Mouse (Mus musculus): Measurements from ENCODE around the gene Atf2. TPM values are rescaled to one million over a fixed set of nuclear protein-coding genes. Genes with fewer than 3 reads are reported as not detected.
"Not testable (repeated sequence)": the region's sequence is repeated elsewhere in the genome, so short reads cannot be mapped to it uniquely, and the experiment has no call there.

Atf2 gene
- 35.5 and 63.1 TPM in 2 replicates for total RNA-seq (2017)

DNA sequence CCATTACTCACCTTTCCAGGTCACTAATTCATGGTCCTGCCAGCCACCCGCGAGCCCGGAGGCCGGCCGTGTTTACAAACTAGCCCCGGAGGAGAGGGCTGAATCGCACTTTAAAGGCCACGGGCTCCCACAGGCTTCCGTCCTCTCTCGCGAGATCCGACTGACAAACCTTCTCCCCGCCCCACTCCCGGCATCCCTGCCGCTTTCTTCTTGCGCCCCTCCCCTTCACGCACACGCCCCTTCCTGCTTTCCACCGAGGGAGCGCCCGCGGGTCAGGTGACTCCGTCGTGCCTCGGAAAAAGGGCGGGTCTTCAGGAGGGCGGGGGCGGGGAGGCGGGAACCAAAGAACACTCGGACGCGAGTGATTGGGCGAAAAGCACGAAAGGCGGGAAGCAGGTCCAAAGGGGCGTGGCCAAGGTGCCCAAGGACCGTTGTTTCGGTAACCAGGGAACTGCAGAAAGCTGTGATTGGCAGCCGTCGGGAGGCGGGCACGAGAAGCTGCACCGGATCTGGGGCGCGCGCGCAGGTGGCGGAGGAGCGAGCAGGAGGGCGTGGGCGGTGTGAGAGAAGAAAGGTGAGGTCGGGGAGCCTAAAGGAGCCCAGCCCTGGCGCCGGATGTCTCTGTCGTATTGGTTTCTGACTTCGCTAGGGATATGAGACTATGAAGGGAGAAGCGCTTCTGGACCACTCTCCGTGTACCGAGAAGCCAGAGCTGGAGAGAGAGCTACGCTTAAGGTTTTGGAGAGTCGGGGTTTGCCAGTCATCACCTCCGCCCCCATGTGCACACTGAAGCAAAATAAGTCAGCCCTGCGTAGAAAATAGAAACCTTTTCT is at the start of gene Atf2:
TSS of gene Atf2 (minus strand) at position 176 of the 833 bp plus-strand sequence.
- peak; percentile 93 for ATAC-seq (replicated peaks; ENCODE audit: low read depth, poor library complexity, severe bottlenecking)

DNA sequence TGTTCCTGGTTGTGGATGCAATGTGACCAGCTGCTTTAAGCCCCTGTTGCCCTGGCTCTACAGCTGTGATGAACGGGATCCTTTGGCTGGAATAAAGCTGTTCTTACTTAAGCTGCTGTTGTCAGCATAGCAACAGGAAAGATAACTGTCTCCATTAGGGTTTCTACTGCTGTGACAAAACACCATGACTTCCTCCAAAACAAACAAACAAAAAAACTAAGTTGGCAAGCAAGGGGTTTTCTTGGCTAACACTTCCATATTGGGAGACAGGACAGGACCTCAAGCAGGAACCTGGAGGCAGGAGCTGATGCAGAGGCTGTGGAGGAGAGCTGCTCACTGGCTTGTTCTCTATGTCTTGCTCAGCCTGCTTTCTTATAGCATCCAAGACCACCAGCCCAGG is 48.8 kb upstream of the Atf2 start:
- ATAC-seq (replicated peaks; ENCODE audit: low read depth, poor library complexity, severe bottlenecking), result no peak

DNA sequence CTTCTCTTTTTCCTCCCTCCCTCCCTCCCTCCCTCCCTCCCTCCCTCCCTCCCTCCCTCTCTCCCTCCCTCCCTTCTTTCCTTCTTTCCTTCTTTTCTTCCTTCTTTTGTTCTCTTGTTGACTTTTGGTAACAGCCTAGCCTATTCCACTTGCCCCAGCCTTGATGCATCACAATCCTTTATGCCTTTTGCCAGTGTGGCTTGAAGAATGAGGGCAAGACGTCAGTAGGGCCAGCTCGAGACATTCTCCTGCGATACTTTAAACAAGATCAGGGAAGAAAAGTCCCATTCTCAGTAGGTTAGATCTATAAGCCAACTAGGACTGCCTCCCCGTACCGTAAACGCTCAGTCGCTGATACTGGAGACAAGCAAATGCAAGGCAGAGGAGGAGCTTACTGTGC is 48.0 kb upstream of the Atf2 start:
- no peak for ATAC-seq (replicated peaks; ENCODE audit: low read depth, poor library complexity, severe bottlenecking)

DNA sequence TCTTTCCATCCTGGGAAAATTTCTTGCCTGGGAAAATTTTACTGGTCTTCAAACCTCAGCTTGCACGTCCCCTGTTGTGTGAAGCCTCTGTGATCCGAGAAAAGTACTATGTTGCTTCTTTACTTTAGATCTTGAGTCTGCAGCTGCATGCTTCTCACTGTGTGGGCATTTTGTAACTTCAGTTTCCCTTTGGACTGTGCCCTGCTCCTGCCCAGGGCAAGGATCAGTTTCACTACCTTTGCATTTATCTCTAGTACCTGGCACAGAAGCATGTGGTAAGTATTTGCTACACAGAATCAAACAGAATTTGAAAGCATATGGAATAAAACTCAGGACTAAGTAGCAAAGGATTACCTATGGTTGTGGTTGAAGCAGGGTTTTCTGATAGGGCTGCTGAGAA is 46.5 kb upstream of the Atf2 start:
- ATAC-seq (replicated peaks; ENCODE audit: low read depth, poor library complexity, severe bottlenecking), result no peak

DNA sequence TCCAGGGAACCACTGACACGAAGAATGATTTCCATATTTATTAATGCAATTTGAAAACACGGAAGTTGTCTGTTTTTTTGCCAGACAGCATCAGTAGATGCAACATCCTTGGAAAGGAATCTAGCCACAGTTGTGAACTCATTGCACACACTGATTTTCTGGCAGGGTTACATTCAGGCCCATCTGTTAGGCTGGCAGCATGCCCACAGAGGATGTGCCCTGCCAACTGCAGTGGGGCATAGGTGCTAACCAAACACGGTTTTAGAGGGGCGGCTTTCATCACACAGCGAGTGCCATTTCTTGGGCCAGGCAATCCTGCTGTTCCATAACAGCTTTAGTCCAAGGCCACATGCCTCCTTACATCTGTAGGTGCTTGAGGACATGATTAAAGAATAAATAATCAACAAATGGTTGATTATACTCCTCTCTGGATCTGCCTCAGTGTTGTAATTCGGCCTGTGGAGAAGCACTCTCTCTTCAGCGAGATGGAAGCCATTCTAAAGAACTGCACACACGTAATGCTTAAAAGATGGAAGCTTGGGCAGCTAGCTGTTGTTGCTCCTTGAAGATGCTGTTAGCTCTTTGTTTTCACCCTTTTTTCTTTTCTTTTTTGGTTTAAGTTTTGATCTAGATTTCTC is 40.4 kb upstream of the Atf2 start:
- no peak for ATAC-seq (replicated peaks; ENCODE audit: low read depth, poor library complexity, severe bottlenecking)

DNA sequence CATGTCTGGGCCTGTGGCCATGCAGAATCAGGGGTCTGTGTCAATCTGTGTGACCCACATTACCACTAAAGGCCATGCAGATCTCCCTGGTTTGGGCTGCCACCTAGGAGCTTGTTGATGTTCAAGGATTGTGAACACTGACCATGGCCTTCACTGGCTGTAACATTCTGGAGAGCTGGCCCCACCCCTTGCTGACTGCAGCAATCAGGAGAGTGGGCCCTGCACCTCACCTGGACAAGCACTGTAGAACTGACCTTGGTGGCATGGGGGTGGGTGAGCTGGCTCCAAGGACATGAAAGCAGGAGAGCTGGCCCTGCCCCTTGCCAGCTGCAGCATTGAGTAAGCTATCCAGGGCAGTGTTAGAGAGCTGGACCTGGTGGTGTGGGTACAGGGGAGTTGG is 35.3 kb upstream of the Atf2 start:
- no peak for ATAC-seq (replicated peaks; ENCODE audit: low read depth, poor library complexity, severe bottlenecking)

DNA sequence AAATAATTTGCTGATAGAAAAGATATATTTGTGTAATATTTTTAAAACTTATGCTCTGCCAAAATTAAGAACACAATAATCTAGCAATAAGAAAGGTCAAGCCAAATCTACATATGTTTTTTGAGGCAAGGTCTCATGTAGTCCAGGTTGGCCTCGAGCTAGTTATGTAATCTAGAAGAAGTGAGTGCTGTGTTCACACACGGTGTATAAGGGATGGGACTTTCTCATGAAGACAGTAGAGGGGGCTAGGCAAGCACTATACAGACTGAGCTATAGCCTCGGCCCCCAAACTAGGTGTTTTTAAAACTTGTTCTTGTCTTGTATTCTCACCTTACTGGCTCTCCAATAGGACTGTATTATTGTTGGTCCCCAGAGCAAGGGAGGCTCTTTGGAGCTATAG is 33.1 kb upstream of the Atf2 start:
- ATAC-seq (replicated peaks; ENCODE audit: low read depth, poor library complexity, severe bottlenecking), result no peak

DNA sequence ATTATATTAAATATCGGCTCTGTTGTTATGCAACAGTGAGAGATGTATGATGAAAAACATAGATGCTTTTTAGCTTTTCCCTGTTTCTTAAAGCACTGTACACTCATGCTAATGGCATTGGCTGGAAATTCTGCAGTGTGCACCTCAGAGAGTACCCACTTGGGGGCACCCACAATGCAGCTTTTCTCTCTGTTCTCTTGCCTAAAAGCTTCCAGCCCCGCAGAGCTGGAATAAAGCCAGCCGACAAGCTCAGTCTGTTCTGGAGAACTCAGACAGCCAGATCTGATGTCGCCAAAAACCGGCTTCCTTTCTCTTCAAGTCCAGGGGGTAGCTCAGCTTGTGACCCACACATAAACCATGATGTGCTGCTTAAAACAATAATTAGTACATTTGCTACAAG is 32.6 kb upstream of the Atf2 start:
- ATAC-seq (replicated peaks; ENCODE audit: low read depth, poor library complexity, severe bottlenecking), result peak; percentile 91

DNA sequence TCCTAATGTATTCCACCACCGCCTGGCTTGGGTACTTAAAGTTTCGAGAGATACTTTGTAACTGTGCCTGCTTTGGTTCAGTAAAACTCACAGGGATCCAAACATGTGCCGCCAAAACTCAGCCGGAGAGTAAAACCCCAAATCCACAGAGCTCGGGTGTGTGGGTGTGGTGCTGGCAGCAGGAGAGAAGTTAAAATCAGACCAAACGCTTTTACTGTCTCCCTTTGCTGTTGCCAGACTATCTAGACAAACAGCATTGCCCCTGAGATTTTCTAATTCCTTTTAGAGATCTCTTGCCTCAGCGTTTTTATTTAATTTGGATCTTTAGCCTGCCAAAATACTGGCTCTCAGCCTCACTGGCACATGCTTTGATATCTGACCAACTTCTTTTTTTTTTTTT is 27.2 kb upstream of the Atf2 start:
- ATAC-seq (replicated peaks; ENCODE audit: low read depth, poor library complexity, severe bottlenecking), result no peak

DNA sequence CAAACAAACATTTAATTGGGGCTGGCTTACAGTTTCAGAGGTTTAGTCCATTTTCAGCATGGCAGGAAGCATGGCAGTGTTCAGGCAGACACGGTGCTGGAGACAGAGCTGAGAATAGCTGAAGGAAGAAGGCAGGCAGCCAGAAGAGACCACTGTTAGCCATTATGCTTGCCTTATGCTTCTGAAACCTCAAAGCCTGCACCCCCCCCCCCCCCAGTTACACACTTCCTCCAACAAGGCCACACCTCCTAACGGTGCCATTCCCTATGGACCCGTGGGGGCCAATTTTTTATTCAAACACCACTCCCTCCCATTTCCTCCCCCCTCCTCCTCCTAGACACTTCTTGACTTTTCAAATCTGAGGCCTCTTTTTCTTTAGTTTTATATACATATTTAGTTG is 19.8 kb upstream of the Atf2 start:
- no peak; the same call in 1 of the 2 replicates for ATAC-seq (replicated peaks; ENCODE audit: low read depth, poor library complexity, severe bottlenecking)

DNA sequence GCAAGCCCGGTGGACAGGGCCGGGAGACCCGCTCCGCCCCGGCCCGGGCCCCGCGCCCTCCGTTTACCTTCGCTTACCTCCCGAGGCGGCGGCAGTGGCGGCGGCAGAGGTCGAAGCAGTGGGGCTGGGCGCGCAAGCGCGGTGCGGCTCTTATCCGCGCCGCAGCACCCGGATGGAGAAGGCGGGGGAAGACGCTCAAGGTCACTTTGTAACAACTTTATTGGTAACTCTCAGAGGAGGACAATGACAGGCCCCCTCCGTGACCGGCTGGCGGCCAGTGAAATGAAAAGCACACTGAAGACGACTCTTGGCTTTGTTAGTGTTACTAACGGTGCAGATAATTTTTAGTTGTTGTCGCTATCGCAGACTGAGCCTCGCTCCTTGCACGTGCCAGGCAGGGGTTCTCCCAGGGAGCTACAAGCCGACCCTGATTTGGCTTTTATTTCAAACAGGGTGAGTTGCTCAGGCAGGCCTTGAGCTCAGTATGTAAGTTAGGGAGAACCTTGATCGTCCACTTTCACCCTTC is 18.8 kb upstream of the Atf2 start, which contains the start of gene Atp5g3:
TSS of gene Atp5g3 (minus strand) at position 152 of the 526 bp plus-strand sequence.
- peak; percentile 96 for ATAC-seq (replicated peaks; ENCODE audit: low read depth, poor library complexity, severe bottlenecking)

DNA sequence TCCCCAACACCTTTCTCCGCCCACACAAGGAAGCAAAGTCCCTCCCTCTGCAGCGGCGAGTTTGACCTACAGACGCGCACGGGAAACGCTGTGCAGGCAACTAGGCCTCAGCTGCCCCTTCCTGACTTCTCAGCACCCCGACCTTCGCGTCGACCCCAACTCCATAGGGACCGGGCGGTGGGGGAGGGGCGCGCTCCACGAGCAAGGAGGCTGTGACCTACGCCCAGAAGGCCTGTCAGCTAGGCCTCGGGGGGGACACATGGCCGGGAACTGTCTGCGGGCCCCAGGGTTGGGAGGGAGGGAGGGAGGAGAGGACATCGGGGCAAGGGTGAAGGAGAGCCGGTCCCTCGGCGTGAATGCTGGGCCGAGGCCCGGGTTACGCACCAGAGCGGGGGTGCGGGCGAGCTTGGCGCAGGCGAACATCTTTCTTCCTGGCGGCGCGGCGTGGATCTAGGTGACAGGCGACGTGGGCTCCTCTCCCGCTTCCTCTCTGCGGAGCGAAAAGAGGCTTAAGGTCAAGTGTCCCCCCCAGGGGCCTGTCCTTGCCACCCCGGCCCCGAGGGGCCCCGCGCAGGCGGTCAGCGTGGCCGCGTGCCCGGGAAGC is 18.2 kb upstream of the Atf2 start:
- ATAC-seq (replicated peaks; ENCODE audit: low read depth, poor library complexity, severe bottlenecking), result peak; percentile 37

DNA sequence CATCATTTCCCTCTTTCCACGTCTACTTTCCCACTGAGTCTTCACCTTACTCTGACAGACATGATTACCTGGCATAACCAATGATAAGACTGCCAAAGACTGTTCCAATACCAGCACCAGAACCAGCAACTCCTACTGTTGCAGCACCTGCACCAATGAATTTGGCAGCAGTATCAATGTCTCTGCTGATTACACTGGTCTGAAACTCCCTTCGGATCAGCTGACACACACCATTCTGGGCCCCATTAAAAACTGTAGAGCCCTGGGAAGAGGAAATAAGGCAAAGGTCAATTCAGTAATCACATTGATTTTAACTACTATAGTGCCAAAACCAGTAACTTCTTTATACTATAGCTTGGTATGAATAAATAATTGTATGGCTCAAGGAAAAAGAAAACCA is 16.7 kb upstream of the Atf2 start:
- ATAC-seq (replicated peaks; ENCODE audit: low read depth, poor library complexity, severe bottlenecking), result no peak

DNA sequence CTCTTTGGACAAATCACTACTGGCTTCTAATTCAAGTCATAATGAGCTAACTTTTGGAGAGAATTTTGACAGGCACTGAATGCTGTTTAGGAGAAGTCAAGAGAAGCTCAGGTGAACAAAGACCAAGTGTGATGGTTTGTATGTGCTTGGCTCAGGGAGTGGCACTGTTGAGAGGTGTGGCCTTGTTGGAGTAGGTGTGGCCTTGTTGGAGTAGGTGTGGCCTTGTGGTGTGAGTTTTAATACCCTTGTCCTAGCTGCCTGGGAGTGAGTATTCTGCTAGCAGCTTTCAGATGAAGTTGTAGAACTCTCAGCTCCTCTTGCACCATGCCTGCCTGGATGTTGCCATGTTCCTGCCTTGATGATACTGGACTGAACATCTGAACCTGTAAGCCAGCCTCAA is 12.2 kb upstream of the Atf2 start:
- not testable (repeated sequence) for ATAC-seq (replicated peaks; ENCODE audit: low read depth, poor library complexity, severe bottlenecking)

DNA sequence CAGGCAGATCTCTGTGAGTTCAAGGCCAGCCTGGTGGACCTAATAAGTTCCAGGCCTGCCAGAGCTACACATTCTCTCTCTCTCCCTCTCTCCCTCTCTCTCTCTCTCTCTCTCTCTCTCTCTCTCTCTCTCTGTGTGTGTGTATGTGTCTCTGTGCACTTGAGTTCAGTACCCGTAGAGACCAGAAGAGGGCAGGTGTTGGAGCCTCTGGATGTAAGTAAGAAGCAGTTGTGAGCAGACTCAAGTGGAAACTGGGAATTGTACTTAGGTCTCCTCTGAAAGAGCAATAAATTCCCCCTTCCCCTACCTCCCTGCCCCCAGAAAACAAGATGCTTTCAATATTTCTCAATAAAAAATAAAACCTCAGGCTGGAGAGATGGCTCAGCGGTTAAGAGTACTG is 11.1 kb upstream of the Atf2 start:
- no peak for ATAC-seq (replicated peaks; ENCODE audit: low read depth, poor library complexity, severe bottlenecking)

DNA sequence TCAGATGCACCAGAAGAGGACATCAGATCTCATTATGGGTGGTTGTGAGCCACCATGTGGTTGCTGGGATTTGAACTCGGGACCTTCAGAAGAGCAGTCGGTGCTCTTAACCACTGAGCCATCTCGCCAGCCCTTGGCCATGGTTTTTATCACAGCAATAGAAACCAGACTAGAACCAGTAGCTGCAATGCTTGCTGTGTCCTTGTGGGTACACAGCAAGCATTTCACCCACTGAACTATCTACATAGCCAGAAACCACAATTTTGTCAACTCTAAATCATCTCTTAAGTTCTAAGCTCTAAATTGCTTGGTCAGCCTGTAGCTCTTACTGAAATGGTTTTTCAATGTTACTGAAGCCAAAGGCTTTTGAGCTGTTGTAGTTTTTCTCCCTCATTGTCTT is 9.9 kb upstream of the Atf2 start:
- ATAC-seq (replicated peaks; ENCODE audit: low read depth, poor library complexity, severe bottlenecking), result peak; percentile 58; the same call in 1 of the 2 replicates

DNA sequence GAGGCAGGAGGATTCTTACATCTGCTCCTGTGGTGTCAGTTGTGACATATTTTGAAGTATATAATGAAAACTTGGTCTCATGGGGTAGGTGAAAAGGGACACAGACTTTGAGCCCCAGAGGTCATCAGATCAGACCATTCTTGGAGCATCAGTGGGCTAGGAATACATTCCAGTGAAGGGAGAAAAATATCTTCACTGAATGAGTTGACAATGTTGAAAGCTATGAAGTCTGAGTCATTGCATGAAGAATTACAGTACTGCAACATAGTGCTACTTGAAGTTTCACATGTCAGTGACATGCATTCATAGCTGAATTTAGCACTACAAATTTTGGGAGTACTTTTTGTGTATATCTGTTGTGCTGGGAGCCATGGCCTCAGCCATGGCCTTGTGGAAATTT is 8.7 kb upstream of the Atf2 start:
- no peak for ATAC-seq (replicated peaks; ENCODE audit: low read depth, poor library complexity, severe bottlenecking)

DNA sequence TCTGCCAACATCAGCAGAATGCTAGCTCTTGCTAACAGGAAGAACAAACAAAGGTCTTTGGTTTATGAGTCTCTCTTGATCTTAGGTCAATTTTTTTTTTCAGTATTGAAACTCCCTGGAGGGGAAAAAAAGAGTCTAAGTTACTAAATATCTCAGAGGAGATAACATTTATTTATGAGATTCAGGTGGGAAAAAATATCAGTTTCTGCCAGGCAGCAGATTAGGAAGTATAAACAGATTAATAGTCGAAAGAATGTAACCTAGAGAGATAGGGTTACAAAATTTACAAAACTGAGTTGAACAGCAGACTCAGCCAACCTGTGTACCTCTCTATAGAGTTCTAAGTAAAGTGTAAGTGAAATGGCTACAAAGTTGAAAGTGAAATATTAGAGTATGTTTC is 7.9 kb upstream of the Atf2 start:
- no peak for ATAC-seq (replicated peaks; ENCODE audit: low read depth, poor library complexity, severe bottlenecking)

DNA sequence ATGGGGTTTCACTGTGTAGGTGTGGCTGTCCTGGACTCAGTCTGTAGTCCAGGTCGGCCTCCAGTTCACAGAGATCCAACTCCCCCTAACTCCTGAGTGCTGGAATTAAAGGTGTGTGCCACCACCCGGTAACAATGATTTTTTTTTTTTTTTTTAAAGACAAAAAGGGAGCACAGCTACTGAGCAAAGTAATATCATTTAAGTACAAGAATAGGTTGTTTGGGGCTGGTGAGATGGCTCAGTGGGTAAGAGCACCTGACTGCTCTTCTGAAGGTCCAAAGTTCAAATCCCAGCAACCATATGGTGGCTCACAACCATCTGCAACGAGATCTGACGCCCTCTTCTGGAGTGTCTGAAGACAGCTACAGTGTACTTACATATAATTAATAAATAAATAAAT is 4.5 kb upstream of the Atf2 start:
- ATAC-seq (replicated peaks; ENCODE audit: low read depth, poor library complexity, severe bottlenecking), result not testable (repeated sequence)

DNA sequence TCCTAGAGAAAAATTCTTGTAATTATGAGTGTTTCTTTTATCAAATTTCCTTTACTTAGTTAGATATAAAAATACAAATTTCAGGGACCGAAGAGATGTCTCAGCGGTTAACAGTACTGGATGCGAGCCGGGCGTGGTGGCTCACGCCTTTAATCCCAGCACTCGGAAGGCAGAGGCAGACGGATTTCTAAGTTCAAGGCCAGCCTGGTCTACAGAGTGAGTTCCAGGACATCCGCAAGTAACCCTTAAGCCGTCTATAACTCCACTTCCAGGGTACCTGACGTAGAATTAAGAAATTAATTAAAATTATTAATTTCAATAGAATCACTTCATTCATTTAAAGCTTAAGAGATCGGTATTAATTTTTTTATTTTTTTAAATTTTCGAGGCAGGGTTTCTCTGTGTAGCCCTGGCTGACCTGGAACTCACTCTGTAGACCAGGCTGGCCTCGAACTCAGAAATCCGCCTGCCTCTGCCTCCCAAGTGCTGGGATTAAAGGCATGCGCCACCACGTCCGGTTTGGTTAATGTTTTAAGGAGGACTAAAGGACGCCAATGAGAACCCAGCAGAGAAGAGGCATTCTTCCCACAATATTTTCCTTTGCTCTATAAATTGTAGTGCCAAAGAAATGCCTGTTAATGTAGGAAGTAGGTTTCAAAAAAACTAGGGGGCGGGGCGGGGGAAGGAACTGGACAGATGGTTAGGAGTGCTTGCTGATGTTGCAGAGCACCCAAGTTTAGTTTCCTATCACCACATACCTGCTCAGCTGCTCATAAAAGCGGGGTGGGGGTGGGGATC is 1.2 kb upstream of the Atf2 start:
- ATAC-seq (replicated peaks; ENCODE audit: low read depth, poor library complexity, severe bottlenecking), result no peak

All from common myeloid progenitor, adult 5-6 weeks (primary cell).